Mouse (Mus musculus) mouse trophoblast stem cell (cell line): ENCODE data around the gene Fibin.

Source experiments
- in situ Hi-C, 2 experiments: fragments of 300-500 bp; cut with MseI, MboI; formaldehyde crosslinking; loops; 2 replicates in 1 of 2; 3 replicates in 1 of 2; pipeline ENCODE4 v1.15.1; 2025

Gene Fibin

DNA sequence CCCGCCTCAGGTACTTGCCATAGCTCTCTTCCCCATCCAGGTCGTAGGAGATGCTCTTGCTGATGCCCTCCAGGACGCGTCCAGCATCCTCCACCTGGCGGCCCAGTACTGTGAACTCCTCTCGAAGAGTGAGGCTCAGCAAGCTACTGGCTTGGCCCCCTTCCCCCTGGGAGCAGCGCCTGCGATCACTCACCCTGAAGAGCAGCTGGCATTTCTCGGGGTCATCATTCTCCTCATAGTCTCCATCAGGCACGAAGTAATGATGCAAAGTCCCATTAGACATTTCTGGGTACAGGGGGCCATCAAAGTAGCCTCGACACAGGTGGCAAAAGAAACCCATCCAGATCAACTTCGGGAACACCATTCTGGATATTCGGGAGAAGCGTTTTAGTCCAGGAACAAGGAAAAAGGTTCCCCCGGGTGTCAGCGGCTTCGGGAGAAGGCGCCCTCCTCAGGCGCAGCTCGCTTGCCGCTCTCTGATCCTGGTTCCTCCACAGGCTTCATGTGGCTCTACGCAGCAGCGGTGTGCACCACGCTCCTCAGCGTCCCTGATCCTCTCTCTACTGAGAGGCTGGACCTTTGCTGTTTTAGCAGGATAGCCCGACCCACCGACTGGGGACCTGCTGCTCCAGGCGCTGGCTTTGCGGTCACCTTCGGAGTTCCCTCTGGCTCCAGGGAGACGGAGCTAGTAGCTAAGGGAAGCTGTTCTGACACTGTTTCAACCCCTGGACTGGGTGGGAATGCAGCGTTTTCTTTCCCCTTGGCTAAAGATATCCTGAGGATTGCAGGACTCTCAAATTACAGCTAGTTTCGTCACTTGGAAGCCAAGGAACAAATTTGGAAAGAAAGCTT is at the start of gene Fibin:
Gene Fibin (minus strand): TSS at position 752 of the 852 bp plus-strand sequence.
- in situ Hi-C loops: no loop called here

DNA sequence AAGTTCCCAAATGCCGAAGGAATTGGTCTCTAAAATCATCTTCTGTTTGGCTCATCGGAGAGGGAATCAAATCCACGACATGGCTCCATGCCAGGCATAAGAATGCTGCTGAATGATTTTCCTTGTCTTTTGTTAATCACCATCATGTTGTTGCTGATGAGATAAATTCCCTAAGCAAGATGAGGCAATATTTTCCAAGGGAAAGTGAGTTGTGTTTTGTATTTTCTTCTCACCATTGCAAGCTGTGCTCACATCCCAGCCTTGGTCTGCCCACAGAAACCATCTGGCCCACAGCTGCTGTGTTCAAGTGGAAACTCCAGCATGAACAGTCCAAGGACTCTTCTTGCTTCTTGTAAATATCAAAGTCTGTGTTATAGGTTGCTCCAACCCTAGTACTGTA is 48.4 kb upstream of the Fibin start:
- in situ Hi-C loops: no loop called here

DNA sequence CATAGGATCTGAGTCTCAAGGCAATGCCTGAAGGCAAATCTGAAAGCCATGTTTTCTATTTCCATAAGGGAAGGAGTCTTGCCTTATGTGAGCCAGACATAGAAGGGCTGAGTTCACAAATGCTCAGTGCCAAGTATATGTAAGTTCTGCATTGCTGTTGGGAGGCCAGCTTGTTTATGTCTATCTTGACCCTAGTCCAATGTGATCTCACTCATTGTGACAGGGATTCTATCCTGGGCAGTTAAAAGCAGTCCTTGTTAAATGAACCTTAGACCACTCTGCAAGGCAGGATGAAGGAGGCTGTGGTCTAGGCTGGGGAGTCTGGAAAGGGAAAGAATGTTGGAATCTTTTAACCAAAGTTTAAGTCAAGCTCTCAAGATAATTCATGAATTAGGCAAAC is 45.8 kb upstream of the Fibin start:
- in situ Hi-C loops: no loop called here

DNA sequence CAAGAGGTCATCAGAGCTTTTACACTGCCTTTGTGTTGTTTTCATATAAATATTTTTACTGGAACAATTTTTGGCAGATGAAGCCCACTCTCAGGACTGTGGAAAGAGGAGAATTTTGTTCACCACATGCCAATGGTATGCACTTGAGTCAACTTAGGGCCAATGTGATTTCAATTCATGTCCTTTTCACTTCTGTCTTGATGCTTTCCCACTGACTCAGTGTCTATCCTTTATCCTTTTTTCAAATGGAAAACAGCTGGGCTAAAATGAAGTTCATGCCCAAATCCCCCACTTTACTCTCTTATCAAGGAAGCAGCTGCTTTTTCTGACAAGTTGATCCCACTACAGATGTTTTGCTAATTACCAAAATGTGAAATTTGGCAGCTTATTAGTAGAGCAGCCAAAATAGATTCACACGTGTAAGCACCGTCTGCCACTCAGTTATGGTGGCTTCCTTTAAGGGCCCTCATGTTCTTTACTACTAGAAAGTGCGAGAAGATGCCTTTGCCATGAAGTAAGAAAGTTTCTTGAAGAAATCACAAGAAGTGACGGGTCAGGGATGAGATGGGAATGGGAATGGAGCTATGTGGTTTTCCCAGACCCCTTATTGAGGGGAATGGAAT is 29.8 kb upstream of the Fibin start:
- in situ Hi-C loops: no loop called here

DNA sequence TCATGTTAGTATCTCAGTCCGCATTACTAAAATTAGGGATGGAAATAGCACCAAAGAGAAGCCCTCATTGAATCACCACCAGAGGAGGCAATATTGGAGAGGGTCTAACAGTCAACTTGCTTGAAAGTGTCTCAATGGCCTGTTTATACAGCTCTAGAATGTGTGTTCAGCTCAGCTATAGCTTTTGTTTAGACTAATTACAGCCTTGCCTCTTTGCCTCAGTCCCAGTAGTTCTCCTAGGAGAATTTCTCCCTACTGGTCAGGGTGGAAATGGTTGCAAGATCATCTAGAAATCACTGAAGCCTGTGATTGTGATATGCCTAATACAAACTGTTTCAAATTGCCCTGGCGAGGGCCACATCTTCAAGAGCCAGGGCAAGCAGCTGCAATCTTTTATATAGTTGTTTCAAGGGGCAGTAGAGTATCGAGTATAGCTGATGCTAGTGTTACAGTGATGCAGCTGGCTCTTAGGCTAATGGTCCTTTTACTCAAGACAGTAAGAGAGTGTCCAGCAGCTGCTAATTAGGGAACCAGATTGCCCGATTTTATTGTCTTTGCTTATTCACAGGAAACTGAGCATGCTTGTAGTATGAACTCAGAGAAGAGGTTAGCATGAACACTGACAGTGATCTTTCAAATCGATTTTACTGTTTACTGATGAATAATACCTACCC is 27.9 kb upstream of the Fibin start:
- in situ Hi-C loops: no loop called here

DNA sequence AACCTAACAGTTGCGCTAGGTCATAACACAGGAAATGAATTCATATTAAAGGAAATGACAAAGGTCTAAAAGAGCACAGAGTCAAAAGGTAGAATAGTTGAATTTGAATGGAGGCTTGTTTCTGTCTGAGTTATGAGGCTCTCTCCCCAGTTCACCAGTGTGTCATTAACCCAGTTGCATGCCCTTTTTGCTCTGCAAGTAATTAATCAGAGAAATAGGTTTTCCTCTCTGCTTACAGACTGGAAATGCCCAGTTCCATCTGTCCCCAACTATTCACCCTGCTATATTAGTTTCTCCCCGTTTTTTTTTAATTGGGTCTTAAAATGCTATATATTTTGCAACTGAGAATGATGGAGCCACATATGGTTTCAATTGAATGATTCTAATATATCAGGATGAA is 16.8 kb upstream of the Fibin start:
- in situ Hi-C loops: no loop called here

DNA sequence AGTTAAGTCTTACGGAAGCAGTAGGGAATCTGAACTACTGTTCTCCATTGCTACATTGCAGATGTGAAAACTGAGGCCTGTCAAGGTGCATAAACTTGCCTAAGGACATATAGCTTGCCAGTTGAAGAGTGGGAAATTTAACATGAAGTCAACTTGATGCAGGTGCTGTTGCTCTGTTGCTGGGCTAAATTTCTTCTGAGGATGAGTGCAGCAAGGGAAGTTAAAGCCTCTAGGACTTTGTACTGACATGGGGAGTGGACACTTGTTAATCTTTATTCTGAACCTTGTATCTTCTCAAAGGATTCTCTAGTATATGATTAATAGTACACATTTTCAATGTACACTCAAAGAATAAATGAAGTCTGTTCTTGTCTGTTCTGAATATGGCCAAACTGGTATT is 13.7 kb upstream of the Fibin start:
- in situ Hi-C loops: no loop called here

DNA sequence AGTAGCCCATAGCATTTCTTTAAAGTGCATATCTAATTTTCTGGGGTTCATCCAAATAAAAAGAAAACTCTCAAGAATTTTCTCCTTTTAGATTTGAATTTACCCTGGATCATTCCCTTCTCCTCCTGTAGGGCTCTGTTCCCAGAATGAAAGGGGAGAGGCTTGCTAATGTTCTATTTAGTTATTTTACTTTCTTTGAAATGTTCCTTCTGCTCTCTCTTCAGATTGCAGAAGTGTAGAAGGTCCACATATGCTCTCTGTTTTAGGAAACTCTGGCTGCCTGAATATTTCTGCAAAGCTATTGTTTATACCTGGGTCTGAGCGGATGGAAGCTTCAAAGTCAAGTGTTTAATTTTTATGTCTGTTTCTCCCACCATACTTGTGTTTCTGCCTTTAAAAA is 12.5 kb upstream of the Fibin start:
- in situ Hi-C loops: no loop called here

DNA sequence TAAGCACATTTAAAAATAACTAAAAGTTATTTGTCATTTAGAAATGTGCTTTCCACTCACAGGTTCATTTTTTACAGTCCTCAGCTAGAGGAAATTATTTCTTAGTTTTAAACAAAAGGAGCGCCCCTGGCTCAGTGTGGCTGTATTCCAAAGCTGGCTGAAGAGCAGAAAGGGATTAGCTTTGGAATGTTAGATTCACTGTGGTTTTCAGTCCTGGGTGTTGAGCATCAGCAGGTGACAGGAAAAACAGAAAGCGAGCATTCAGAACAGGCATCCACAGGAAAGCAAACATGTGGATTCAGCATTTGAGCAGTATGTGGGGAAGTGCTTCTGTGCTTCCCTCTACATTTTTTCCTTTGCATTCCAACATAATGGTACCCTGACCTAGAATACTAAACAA is 10.2 kb upstream of the Fibin start:
- in situ Hi-C loops: no loop called here

DNA sequence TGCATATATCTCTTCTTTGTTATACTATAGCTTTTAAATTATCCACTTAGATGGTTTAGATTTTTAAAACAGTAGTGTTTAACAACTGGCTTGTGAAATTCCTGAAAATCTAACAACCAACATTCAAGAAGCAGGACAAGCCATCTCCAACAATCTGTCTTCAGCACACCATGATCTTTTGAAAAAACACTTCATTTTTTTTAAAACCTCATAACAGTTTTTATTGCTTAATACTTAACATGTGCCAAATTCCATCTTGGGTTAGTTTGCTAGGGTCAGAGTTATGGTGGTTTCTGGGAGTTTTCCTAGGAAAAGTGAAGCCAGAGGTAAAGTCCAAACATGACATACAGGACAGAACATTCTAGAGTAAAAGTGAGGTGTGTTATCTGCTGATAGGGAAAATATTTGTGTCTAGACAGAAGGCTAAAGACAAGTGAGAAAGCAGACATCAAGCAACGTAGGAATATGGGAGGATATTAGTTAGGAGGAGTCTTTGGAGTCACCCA is 4.5 kb upstream of the Fibin start:
- in situ Hi-C loops: no loop called here

DNA sequence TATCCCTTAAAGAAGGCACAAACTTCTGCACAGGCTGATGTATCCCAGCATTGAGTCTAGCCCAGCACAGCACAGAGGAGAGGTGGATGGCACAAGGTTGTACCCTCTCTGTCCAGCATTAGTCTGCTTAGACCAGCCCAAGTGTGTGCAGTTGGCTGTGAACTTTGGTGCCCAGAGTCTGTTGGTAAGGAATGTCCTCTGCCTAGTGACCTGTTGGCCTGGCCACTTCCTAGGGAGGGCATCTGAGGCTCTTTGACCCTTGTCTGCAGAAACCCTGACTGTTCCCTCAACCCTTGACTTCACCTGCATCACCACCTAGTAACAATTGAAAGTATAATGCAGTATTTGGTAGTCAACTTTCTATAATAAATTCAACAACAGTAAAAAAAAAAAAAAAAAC is 2.4 kb upstream of the Fibin start:
- in situ Hi-C loops: no loop called here

DNA sequence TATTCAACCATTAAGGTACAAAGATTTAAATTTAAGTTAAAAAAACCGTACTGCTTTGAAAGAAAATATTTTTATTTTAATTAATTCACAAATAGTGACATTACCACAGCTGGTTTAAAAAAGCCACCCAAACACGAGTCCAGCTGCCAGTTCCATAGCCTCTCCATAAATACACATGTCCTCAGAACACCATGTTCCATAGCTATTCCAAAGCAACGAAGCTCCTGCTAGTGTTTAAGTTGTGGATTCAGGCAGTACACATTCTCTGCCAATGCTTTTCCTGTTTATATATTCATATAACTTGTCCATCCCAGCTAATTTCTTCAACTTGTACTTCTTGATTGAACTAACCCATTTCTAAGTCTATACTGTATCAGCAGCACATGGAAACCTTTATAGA is 872 bp upstream of the Fibin start:
- in situ Hi-C loops: no loop called here

DNA sequence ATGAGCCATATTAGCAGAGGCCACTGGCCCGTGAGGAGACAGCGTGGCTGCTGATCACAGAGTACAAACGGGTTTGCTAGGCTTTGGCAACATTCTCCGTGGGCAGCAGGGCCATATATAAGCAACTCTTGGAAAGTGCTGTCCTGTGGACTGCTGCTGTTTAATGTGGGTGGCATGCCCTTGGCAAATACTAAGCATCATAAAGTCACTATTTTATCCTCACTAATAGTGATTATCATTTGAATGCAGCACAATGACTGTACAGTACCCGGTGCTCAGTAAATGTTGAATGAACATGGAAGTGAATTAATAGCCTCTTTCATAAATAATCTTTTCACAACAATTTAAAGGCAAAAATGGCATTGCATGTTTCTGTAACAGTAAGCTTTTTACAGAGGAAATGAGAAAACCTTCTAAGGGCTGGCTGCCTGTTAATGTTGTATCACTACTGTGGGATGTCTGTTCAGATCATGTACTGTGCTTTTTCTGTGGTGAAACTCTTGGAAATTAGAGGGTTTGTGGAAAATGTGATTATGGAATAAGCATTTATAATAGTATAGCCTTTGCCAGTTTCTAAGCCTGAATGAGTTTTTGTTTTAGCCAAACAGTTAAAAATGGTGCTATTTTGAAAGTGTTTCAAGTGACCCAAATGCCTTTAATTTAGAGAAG is 9.5 kb downstream of the Fibin start:
- in situ Hi-C loops: no loop called here

DNA sequence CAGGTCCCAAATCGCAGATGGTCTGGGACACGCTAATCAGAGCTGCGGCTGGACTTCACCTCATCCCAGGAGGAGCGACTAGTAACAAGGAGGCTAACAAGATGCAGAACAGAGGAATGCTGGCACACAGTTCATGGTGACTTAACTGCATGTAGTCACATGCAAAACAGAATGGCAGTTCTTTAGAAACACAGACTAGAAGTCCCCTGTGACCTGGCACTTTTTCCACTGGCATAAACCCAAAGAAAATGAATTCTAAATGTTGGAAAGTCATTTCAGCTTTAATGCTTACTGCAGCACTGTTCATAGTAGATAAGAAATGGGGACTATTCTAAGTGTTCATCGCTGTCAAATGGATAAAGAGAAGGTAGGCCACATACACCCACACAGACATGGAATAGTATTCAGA is 11.1 kb downstream of the Fibin start:
- in situ Hi-C loops: no loop called here

DNA sequence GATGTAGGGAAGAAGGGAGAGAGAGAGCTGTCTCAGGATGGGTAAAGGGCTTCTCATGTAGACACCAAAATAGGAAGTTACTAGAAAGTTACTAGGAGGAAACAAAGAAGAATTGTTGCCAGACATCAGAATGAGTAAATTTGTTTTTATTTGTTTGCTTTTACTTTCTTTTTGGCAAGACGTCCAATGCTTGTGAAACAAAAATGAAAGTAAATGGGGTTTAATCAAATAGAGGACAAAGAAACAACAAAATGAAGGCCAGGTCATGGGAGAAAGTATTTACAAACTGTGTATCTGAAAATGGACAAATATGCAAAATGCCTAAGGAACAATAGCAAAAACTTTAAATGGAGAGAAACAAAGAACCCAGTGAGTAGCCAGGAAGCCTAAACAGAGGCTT is 11.6 kb downstream of the Fibin start:
- in situ Hi-C loops: no loop called here

DNA sequence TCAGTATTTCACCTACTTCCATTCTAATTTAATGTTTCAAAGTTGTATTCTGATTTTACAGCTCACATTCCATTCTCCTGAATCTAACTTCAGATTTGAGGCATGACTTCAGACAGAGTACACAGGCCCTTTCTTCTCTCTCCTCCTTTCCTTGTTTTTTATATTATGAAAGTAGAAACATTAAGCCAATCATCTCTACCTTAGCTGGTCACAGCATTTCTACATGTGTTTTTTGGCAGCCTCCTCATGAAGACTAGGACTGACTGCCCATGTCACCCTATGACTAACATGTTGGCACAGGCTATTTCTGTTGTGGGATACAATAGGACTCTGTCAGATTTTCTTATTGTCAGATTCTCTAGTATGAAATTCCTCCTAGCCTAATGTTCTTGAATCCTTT is 34.0 kb downstream of the Fibin start:
- in situ Hi-C loops: no loop called here

DNA sequence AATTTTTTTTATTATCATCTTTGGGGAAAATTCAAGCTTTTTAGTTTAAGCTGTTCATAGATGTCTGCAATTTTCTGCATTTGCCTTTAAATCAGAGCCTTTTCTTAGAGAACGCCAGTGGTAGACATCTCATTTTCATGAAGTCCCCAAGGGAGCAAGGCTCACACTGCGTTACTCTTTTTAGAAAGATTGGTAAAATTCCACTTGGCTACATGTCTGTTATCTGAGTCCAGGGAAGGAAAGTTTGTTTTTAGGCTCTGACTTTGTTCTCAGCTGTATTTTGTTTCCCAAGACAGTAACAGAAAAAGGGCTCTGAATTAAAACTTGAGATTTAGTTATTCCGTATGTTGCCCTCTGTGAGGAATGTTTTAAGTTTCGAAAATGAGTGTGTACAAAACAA is 43.0 kb downstream of the Fibin start:
- in situ Hi-C loops: no loop called here

DNA sequence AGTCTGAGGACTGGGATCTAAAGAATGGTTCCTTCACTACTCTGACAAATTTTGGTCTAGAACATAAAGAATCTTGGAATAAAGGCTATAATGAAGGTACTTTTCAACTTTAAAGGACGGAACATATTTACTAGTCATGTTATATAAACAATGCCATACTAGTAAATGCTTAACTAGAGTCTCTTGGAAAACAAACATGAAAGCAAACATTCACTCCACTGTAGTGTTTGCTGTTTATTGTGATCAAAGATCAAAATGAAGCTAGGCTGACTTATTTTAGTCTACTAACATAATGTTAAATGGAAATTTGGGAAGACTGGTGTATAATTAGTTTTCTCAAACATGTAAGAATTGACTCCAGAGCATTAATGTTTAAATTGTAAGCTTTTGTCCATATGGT is 43.7 kb downstream of the Fibin start:
- in situ Hi-C loops: no loop called here

DNA sequence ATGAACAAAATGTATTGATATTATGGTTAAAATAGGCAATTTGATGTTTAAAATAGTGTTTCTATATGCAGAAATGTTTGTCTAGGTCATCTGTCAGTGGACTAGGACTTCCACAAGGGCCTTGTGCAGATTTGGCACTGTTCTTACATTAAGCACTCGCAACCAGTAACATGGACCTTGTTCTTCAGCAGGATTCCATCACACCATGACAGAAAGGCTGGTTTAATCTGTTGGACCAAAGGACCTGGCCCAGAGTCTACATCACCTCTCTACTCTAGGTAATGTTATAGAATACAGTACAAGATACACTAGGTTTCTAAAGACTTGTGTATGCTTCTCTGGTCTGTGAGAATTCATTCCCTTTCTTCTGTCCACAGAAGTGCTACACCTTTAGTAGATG is 44.3 kb downstream of the Fibin start:
- in situ Hi-C loops: no loop called here

DNA sequence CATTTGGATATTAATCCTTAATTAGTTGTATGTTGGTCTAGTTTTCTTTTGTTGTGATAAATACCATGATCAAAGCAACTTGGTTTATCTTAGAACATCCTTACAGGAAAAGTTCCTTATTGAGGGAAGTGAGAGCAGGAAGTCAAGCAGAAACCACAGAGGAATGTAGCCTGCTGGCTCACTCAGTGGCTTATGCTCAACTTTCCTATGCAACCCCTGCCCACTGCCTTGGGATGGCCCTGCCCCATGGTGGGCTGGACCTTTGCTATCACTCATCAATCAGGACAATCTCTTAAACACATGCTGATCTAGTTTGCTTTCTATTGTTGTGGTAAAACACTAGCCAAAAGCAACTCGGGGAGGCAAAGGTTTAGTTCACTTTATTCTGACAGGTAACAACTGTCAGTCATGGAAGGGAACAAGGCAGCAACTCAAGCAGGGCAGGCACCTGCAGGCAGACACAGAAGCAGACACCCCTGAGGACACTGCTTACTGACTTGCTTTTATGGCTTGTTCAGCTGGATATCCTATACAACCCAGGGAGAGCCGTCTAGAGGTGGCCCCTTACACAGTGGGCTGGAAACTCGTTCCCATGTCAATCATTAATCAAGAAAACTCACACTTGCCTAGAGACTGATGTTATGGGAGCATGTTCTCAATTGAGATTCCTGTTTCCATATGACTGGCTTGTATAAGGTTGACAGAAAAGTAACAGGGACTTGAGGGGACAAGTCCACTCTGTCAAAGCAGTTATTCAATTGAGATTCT is 46.7 kb downstream of the Fibin start:
- in situ Hi-C loops: no loop called here

DNA sequence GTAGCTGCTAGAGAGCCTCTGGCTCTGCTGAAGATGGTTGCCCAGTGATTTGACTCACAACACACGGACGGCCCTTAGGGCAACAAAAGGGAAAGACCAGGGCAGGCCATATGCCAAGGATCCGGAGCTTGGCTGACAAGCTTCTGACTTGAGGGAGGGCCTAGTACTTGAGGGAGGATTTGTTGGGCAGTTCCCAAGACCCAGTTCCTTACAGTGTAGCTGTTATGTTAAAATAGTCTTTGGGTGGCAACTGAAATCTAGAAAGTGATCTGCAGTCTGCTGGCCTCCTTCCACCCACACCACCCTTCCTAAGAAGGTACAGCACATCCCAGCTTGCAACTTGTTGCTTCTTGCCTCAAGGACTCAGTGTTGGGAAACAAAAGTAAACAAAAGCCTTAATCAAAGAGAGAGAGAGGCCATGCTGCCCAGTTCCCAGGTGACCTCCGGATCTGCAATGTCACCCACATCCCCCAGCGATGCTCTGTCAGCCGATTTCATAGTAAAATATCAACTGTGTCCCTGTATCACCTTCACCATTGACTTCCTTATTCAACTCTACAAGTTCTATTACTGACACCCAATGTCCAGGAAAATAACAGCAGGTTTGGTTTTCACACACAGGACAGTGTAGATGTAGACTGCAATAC is 48.4 kb downstream of the Fibin start, which contains the start of gene Bbox1:
Gene Bbox1 (minus strand): TSS at position 52 of the 647 bp plus-strand sequence.
- in situ Hi-C loops: no loop called here
